Comparison of ENCODE assay signal across 8 mouse cellular contexts in the genomic region with DNA sequence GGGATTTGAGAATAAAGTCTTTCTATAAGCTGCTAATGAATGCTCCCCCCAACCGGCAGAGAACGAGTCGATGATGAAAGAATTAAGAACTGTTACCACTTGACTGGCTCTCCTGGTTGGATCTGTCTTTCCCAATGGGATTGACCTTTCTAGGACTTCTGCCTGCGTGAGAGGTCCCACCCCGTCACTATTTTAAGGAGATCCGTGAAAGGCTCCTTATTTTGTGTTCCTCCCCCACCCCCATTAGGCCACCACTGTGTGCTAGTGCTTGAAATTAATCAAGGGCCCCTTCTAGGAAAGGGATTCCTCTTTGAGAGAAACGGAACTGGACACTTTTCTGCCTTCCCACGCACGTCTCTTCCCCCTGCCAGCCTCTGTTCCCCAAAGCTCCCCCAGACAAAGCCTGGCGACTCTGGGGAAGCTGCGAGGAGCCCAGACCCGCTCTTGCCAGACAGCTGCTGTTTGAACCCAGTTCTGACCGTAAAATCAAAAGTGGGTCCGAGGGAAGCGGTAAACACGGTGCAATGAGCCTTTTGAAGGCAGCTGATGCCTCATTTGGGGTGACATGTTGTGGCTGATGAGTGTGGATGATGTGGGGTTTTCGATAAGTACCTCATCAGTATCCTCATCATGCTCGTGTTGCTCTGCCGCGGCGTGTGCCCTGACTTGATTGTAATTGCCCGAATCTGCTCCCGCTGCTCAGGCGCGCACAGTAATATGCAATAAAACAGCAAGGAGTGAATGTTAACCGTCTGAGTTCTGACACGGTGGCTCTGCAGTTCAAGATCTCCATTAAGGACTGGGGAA. TPM values are rescaled to one million over a fixed set of nuclear protein-coding genes. Genes with fewer than 3 reads are reported as not detected.
DNase-seq lines count a peak whose midpoint lies in the region; ATAC-seq and TF ChIP-seq lines count a peak whose summit lies in the region.

No protein-coding gene starts in this region.

- H3K4me3 ChIP-seq in cerebellum, adult 2 months (replicated peaks; ENCODE audit: insufficient read depth, low read depth, low read length): peak overlapping the region; percentile 46
- H3K4me3 ChIP-seq in liver, embryonic 13.5 days (replicated peaks): peak overlapping the region; percentile 30
- peak overlapping the region; percentile 33 for H3K4me3 ChIP-seq in neural tube, embryonic 12.5 days

- H3K4me1 ChIP-seq in cerebellum, adult 2 months (ENCODE audit: control insufficient read depth, insufficient read depth, low read length): no peaks in the 10 kb centered on the region
- H3K4me1 ChIP-seq in liver, embryonic 13.5 days (replicated peaks): no peaks in the 10 kb centered on the region; the same call in 1 of the 2 replicates
- peaks cover 12% of the 10 kb centered on the region for H3K4me1 ChIP-seq in neural tube, embryonic 12.5 days

- intact Hi-C loops in gastrocnemius, postnatal 36 days (cut with DNase I): no loop called here

- no peak for ATAC-seq in liver, embryonic 13.5 days (ENCODE audit: low read depth)
- ATAC-seq in neural tube, embryonic 12.5 days (ENCODE audit: low FRiP score, low read depth): peak; percentile 80
- no peak for ATAC-seq in erythroid progenitor cell, adult 5-6 weeks (replicated peaks; ENCODE audit: low FRiP score, poor library complexity, severe bottlenecking)

- peak overlapping the region; percentile 50 for H3K4me2 ChIP-seq in liver, embryonic 13.5 days
- H3K4me2 ChIP-seq in neural tube, embryonic 12.5 days (replicated peaks): peak overlapping the region; percentile 68

- H3K9me3 ChIP-seq in liver, embryonic 13.5 days (replicated peaks): no peaks in the 10 kb centered on the region
- H3K9me3 ChIP-seq in neural tube, embryonic 12.5 days: no peaks in the 10 kb centered on the region

- H3K27me3 ChIP-seq in cerebellum, adult 2 months (ENCODE audit: control insufficient read depth, insufficient read depth, low read length): no peaks in the 10 kb centered on the region; the same call in 1 of the 2 replicates
- H3K27me3 ChIP-seq in liver, embryonic 13.5 days: 0 out of 2 replicates have a peak, but pooled peaks cover 4% of the 10 kb centered on the region
- peaks cover 23% of the 10 kb centered on the region for H3K27me3 ChIP-seq in neural tube, embryonic 12.5 days (replicated peaks)

- no peak for DNase-seq in cerebellum, adult 2 months
- DNase-seq in cerebellum, postnatal 36 days: no peak
- peak; percentile 9 for DNase-seq in urinary bladder, postnatal 14 days (ENCODE audit: low spot score)
- DNase-seq in urinary bladder, adult 2 months (ENCODE audit: low spot score): no peak
- no peak for DNase-seq in liver, embryonic 13.5 days
- no peak for DNase-seq in gastrocnemius, postnatal 36 days

- H3K9ac ChIP-seq in liver, embryonic 13.5 days: no peak overlapping the region
- peak overlapping the region; percentile 41; the same call in 1 of the 2 replicates for H3K9ac ChIP-seq in neural tube, embryonic 12.5 days

- no peak overlapping the region for H3K27ac ChIP-seq in cerebellum, adult 2 months (ENCODE audit: insufficient read depth, low read length)
- no peak overlapping the region for H3K27ac ChIP-seq in liver, embryonic 13.5 days
- no peak overlapping the region for H3K27ac ChIP-seq in neural tube, embryonic 12.5 days

- no peak for TF ChIP-seq CTCF in cerebellum, adult 2 months (IDR thresholded peaks at IDR 0.05; ENCODE audit: borderline replicate concordance, insufficient read depth, low read depth, low read length)

- H3K36me3 ChIP-seq in liver, embryonic 13.5 days: no peaks in the 10 kb centered on the region
- H3K36me3 ChIP-seq in neural tube, embryonic 12.5 days: no peaks in the 10 kb centered on the region

- 10% methylated on average over 27 of the region's 27 CpGs for WGBS in cerebellum, adult 2 months
- 20% methylated on average over 27 of the region's 27 CpGs for WGBS in liver, embryonic 13.5 days (ENCODE audit: insufficient replicate concordance)
- WGBS in neural tube, embryonic 12.5 days: 4% methylated on average over 27 of the region's 27 CpGs

- no peak for TF ChIP-seq POLR2A in cerebellum, adult 2 months (IDR thresholded peaks at IDR 0.05; ENCODE audit: borderline replicate concordance, insufficient read depth, low read length)

RNA-seq across cellular contexts. Expression of a gene that starts 44.0 kb away (rescaled TPM):
- polyA plus RNA-seq in cerebellum, adult 2 months (2012; rRNA removed): 39.4 and 40.8 TPM in 2 replicates
- 19.8 and 25.9 TPM in 2 replicates for polyA plus RNA-seq in urinary bladder, adult 2 months (2012; rRNA removed)
- polyA plus RNA-seq in liver, embryonic 13.5 days (2015; fragmentation: Nextera tagmentation; extraction: Ambion mirVana): 13.0 and 13.9 TPM in 2 replicates
- 42.1 and 43.5 TPM in 2 replicates for polyA plus RNA-seq in neural tube, embryonic 12.5 days (2016; fragmentation: Nextera tagmentation; extraction: Ambion mirVana)
- total RNA-seq in erythroid progenitor cell, adult 5-6 weeks (2015; ENCODE audit: low replicate concordance): 8.8 and 12.3 TPM in 2 replicates
- 6.0 and 6.4 TPM in 2 replicates for total RNA-seq in erythroid progenitor cell, adult 5-6 weeks (2017; ENCODE audit: low replicate concordance)
- 1 to 10 TPM; 4.3 to 7.1 TPM for total RNA-seq in gastrocnemius, postnatal 36 days (2021)
